Mouse (Mus musculus) thymus, adult 18-20 months (tissue): ENCODE data around the gene Spag8.

Source experiments
- DNase-seq, 2 experiments: peaks; one replicate each; pipeline ENCODE4 v3.0.0; 2022; ENCODE audit warnings: mixed read lengths in 2 of 2

The Spag8 gene

DNA sequence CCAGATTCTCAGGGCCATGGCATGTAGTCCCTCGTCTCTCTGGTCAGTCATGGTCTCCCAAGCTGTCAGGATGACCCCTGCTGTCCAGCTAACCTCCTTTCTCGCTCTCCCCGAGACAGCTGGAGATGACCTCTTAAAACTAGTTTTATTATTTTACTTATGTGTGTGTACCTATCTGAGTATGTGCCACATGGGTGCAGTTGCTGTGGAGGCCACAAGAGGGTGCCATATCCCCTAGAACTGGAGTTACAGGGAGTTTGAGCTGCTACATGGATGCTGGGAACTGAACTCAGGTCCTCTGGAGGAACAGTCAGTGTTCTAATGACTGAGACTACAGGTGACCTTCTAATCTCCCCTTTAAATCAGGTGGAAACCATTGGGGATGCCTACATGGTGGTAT is 3.6 kb downstream of the Spag8 start:
- no peak for DNase-seq

DNA sequence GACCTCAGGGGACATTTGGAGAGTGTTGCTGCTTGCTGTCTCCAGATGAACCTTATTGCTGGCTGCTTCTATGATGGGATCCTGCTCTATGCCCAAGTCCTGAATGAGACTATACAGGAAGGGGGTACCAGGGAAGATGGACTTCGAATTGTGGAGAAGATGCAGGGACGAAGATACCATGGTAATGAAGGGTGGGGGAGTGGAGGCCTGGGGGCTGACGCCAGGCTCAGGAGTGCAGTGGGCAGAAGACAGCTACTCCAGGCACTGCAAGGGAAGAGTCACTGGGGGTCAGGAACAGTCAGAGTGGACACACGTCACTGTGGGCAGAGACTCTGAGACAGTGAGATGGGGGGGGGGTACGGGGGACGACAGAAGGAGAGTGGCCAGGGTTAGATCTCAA is 12.9 kb downstream of the Spag8 start:
- DNase-seq: no peak

DNA sequence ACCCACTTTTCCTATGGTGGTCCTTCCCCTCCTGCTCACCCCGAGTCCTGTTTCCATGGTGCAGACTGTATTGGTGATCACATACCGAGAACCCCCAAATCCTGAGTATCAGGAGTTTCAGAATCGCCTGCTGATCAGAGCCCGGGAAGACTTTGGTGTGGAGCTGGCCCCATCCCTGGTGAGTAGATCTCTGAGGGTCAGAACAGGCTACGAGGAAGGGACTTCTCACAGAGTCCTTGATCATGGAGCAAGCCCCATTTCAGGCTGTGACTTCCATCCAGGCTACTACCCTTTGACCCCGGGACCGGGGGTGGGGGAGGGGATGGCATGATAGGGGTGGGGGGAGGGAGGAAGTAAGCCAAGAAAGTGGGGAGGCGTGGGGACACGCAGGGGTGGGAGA is 13.3 kb downstream of the Spag8 start:
- DNase-seq: no peak

DNA sequence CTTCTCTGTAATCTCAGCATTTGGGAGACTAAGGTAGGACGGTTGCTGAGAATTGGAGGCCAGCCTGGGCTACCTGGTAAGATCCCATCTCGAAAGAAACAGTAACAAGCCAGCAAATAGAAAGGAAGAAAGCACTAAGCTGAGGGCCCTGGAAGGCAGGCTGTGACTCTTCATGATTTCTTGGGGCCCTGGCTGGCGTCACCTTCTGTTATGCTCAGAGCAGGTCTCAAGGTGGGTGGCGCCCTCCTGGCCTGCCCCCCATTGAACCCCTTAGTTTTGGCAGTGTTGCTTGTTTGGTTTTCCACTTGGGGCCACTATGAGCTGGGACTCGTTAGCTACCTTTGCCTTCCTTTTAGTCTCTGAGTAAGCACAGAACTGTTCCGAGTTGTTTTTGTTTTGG is 16.6 kb downstream of the Spag8 start:
- DNase-seq: no peak

DNA sequence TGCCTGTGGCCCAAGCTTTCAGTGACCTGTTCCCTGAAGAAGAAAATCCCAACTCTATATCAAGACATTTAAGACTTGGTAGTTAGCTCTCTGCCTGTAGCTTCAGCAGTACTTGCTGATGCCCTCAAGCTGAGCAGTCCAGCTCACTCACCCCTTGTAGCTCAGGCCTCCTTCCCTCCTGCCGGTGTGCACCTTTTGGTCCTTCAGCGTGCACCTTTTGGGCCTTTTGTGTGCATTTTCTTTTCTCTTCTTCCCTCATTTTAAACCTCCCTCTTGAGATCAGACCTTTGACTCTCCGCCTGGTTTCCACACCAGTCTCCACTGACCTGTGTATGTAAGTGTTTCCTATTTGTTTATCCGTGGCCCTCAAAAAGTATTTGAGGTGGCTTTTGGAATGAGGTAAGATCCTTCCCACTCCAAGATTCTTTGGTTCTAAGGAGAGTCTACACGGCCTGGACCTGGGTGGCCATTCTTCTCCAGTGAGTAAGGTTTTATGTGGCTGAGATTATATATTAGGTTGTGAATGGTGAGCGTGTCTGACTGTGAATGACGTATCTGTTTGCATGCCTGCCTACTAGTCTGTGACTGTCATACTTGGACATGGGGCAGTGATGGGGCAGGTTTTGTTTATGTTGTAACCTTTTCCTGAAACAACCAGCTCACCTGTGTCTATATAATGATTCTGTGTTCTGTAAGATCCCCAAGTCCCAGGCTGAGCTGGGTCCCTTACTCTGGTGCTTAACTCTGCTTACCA is 18.6 kb downstream of the Spag8 start:
- no peak for DNase-seq

DNA sequence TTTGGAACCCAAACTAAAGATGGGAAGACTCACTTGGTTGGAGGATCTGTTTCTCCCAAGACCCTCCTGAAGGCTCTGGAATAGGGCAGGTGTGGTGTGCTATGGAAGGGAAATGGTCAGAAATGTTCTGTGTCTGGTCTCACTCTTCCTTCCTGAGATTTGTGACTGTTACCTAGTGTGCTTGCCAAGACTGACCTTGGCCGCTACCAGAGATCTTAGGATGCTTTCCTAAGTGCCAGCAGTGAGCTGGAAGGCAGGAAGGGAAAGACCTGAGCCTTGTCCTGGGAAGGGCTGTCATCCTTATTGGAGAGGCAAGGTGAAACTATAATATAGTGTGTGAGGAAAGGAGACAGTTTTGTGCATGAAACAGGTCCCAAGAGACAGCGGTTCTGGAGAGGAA is 19.7 kb downstream of the Spag8 start:
- DNase-seq: no peak

DNA sequence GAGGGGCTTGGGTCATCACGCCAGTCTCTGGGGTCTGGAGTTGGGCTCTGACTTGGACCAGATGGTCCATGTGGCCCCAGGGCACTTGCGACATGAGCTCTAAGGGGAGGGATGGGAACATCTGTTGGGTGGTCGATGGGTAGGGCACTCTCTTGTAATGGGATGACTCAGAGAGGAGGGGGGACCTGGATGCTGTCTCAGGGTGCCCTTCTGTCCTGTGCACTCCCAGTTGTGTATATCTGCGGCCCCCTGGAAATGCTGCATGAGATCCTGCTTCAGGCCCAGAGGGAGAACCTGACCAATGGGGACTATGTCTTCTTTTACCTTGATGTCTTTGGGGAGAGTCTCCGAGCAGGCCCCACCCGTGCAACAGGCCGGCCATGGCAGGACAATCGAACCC is 20.1 kb downstream of the Spag8 start:
- DNase-seq: no peak

DNA sequence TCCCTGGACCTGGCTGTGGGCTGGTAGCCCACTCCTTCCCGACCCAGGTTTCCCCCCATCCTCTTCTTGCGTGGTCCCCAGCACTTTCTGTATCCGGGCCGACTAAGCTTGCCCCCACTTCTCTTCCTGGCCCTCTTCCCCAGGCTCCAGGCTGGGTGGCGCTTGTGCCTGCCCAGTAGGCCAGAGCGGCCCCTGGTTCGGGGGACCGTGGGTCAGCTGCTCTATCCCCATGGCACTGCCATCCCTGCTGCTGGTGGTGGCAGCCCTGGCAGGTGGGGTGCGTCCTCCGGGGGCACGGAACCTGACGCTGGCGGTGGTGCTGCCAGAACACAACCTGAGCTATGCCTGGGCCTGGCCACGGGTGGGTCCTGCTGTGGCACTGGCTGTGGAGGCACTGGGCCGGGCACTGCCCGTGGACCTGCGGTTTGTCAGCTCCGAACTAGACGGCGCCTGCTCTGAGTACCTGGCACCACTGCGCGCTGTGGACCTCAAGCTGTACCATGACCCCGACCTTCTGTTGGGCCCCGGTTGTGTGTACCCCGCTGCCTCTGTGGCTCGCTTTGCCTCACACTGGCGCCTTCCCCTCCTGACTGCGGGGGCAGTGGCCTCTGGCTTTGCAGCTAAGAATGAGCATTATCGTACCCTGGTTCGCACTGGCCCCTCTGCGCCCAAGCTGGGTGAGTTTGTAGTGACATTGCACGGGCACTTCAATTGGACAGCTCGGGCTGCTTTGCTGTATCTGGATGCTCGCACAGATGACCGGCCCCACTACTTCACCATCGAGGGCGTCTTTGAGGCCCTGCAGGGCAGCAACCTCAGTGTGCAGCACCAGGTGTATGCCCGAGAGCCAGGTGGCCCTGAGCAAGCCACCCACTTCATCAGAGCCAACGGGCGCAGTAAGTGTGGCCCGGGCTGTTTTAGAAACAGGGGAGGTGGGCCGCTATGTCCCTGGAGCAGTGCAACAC is 21.2 kb downstream of the Spag8 start:
- no peak for DNase-seq

DNA sequence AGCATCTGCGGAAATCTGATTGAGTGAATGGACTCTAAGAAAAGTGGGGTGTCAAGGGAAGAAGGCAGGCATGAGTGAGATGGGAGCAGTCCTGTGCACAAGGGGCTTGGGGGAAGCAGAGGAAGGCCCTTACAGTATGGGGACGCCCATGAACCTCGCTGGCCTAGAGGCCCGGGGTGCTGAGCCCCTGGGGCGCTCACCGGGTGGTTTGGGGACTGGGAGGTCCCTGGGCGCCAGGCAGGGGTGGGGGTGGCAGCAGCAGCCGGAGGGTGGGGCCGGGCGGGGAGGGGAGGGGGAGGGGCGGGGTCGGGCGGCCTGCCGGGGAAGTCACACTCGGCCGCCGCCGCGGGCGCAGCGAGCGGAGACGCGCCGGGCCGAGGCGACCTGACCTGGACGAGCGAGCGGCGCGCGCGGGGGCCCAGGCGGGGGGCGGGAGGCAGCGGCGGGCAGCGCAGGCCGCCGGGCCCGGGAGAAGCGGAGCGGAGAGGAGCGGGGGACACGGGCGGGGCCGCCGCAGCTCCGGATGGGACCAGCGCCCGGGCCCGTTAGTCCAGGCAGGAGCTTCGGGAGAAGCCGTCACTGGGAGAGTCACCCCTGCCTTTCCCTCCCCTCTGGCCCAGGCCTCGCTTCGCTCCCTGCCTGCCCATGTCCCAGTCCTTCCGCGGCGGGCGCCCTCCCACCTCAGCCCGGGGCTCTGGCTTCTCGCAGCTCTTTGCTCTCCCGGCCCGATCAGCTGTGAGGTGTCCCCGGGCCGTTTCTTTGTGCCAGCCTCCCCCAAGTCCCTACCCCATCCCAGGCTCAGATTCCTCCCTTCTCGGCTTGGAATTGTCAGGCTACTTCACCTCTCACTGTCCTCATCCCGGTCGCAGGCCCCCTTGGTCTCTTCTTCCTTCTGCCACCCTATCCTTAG is 22.1 kb downstream of the Spag8 start, which contains the start of gene Npr2:
Gene Npr2 (plus strand): TSS at position 890 of the 910 bp plus-strand sequence.
- DNase-seq: no peak

DNA sequence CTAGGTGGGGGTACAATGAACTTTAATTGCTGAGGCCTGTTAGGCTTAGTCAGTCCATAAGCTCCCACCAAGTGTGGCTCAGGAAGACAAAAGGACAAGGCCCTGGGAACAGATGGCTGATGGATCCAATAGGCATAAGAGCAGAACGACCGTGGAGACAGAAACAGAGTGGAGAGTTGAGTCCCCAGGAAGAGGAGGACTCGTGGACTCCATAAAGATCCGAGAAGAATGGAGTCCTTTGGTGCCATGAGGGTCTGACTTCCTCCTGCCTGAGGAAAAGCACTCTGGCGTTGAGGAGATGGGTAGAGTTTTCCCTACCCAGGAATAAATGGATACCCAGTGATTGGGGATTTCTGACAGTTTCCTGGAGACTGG is 22.7 kb downstream of the Spag8 start:
- no peak for DNase-seq

DNA sequence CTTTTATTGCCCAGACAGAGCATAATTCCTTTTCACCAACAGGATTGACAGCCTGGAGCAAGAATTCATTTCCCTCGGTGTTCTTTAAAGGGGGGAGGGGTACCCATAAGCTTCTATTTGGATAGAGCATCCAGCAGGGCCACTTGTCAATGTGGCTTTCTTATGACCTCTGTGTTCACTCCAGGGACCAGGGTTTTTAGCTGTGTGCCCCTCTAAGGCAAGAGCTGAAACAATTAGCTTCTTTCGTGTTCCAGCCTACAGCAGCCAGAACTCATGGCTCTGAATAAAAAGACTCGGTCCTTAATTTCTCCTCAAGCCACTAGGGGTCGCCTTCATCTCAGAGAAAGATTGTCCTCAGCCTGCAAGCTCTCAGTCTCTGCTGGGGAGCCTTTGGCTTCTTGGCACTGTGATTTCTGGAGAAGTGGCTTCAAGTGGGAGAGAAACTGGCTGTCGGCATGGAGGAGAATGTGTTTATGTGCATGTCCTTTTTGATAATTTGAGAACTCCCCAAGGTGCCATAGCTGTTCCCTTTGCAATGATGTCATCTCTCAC is 23.3 kb downstream of the Spag8 start:
- DNase-seq: no peak

DNA sequence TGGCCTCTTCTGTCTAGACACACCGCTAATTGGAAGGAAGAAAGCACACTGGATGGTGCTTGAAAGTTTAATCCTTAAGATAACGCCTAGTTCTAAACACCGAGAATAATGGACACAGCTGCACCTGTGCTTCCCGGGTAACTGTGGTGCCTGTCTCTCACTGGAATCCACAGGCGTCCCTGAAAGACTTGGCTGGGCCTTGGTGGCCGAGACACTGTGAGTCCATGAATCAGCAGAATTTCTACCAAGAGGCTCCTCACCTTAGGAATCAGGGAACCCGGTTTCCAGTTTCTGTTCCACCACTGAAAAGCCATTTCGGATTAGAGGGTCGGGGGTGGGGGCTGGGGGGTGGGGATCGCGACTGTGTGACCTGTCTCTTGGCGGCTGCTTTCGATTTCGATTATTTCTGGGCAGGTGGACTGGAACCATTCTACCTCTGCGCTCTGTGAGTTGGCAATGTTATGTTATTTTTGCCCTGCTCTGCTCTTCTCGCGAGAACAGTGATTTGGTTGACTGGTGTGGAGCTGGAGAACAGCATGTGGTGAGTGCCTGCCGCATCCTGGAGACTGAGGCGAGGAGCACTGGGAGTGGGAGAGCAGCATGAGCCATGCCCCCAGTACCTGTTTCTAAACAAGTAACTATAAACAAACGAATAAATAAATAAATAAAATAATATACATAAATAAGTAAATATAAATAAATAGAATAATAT is 24.1 kb downstream of the Spag8 start:
- no peak for DNase-seq

DNA sequence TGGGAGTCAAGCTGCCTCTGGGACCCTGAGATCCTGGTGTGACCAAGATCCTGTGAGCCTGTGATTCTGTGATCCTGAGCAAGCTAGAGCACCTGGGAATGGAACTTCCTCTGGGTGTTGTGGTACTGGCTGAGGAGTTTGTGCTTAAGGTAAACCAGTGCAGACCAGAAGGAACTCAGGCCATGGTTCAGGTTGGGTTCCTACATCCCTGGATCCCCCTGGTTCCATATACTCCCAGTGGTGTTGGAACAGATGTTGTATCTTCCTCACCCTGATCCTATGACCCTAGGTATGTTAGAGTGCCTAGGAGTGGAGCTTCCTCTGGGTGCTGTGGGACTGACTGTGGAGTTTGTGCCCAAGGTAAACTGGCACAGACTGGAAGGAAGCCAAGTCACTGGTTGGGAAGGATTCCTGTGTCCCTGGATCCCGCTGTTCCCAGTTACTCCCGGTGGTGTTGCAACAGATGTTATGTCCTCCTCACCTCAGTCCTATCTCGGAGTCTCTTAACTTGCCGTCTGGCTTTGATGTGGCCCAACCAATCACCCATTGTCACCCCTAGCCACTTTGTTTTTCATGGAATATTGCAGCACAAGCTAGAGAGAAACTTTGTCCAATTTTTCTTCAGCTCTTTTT is 33.1 kb downstream of the Spag8 start:
- no peak for DNase-seq

DNA sequence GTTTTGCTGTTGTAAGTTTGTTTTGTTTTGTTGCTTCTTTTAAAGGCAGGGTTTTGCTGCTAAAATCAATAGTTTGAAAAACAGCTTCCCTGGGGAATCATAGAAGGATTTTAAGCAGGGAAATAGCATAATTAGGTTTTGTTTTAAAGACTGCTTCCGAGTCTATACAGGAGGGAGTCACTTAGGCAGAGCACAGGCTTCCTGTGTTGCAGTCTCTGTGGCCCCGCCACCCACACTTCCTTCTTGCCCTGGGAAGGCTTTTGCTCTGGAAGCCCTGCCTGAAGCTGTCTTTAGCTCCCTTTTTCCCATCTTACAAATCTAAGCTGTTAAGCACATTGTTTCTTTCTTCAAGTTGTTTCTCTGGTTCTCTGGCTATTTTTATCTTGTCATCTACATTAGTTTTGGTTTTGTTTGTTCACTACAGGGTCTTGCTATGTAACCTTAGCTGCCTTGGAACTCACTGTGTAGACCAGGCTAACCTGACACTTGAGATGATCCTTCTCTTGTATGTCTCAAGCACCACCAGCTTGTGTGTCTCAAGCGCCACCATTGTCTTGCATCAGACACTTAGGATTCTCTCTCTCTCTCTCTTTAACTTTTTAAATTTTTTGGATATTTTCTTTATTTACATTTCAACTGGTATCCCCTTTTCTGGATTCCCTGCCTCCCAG is 40.2 kb downstream of the Spag8 start:
- no peak for DNase-seq

DNA sequence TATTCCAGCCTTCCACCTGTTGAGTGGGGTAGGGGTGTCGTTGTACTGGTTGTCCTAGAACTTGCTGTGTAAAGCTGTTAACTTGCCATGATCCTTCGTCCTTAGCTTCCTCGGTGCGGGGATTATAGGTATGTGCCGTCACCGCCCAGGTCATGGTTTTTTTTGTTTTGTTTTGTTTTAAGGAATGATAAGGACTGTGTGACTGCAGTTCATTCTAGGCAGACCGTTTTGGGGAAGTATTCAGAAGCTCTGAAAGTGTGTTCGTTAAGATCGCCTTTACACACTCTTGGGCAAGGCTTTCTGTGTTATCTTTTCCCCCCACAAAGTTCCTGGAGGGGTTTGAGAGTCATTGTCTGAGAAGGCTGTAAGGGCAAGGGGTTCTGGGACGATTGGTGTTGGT is 40.9 kb downstream of the Spag8 start:
- DNase-seq: no peak

DNA sequence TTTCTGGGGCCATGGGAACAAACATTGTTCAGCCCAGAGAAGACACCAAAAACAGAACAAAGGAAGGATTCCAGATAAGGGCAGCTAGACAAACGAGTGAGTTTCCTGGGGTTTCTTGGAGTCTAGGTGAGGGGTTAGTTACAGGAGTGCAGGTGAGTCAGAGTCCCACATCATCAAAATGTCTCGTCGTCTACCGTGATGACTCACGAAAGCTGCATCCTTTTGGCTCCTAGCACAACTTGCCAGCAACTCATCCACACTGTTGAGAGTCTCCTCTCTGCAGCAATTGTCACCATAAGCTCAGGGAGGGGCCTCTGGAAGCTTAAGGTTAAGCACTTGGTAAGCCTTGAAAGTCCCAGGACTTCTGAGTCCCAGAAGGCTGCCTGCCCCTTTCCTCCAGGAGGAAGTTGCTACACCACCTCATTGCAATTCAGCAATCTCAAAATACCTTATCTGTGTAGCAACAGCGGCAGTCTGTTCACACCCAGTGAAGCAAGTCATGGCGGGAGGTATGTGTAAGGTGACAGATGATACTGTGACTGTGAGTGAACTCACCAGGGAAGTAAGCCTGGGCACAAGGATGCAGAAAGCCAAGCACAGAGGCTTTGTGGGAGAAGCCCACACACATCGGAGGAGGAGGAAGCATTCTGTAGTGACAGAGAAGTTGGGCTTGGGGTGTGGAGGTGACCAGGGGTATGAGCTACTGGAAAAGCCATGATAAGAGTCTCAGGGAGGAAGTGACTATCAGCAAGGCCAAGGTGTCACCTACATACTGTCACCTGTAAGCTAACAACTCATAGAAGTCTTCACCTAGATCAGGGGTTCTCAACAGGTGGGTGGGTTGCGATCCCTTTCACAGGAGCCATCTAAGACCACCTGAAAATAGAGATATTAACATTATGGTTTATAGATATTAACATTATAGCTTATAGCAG is 48.4 kb downstream of the Spag8 start:
- DNase-seq: no peak

DNA sequence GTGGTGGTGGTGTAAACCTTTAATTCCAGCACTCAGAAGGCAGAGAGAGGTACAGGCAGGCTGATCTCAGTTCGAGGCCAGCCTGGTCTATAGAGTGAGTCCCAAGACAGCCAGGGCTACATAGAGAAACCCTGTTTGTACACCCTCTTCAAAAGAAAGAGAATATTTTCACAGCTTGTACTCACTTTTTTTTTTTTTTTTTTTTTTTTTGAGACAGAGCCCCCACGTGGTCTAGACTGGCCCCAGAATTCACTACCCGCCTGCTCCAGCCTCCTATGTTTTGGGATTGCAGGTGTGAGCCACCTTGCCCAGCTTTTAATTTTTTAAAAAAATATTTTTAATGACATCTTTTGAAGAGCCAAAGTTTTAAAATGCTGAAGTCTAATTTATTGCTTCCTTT is 49.3 kb downstream of the Spag8 start:
- DNase-seq: no peak
